Mouse (Mus musculus) layer of hippocampus, adult 2 months (tissue): ENCODE measurements around the gene Kalrn. TPM values are rescaled to one million over a fixed set of nuclear protein-coding genes. Genes with fewer than 3 reads are reported as not detected.

ENCODE experiments used
- DNase-seq, 2 experiments: peaks; one replicate each; pipeline ENCODE4 v3.0.0; 2022; ENCODE audit warnings: low spot score in 2 of 2
- H3K27ac ChIP-seq: fragments of 200-600 bp; 2 replicates; pipeline ENCODE4 v1.8.1; 2022
- H3K4me3 ChIP-seq: fragments of 200-600 bp; 2 replicates; pipeline ENCODE4 v1.8.1; 2022; ENCODE audit warnings: mild to moderate bottlenecking
- CTCF ChIP-seq: fragments of 200-600 bp; conservative IDR thresholded peaks from 2 replicates; pipeline ENCODE4 v1.8.1; 2022; ENCODE audit warnings: antibody characterized with exemption, mild to moderate bottlenecking, moderate library complexity
- total RNA-seq, 2 experiments: library from RNA; stranded (reverse); gene quantifications; 2 replicates each; pipeline ENCODE4 v1.2.3; 2021

The Kalrn gene
- total RNA-seq, 2 experiments from 2014 or later: 533 to 549 TPM

- no peak overlapping the region; the same call in 1 of the 2 replicates for H3K27ac ChIP-seq
- no peak for TF ChIP-seq CTCF
- DNase-seq: peak in 1 of 2 experiments; percentile 20
- no peak overlapping the region for H3K4me3 ChIP-seq
These were observed 494.6 kb downstream of the Kalrn start for GRCm38 (mm10) chr16:34078732-34079131.

GRCm38 (mm10) chr16:34076101-34076500, 497.2 kb downstream of the Kalrn start:
- Histone ChIP-seq H3K27ac (no peak overlapping the region), H3K4me3 (no peak overlapping the region)
- no peak for TF ChIP-seq CTCF
- no peak for DNase-seq

DNA sequence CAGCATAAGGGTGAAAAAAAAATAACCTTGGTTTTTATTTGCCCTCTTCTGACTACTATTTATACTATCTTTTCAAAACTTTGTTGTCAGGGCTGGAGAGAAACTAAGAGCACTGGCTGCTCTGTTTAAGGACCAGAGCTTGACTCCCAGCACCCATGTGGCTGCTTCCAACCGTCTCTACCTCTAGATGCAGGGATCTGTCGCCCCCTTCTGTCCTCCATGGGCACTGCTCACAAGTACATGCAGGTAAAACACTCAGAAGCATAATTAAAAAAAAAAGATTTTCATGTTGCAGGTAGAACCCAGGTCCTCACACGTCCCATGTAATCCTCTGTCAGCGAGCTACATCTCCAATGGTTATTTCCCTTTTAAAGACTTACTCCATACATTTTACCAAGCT, 499.4 kb downstream of the Kalrn start:
- TF ChIP-seq CTCF: peak; percentile 43
- H3K27ac ChIP-seq: no peak overlapping the region
- no peak for DNase-seq
- no peak overlapping the region for H3K4me3 ChIP-seq

GRCm38 (mm10) chr16:34072136-34072535, 501.2 kb downstream of the Kalrn start:
- H3K4me3 ChIP-seq: no peak overlapping the region
- no peak for DNase-seq
- TF ChIP-seq CTCF: no peak
- no peak overlapping the region for H3K27ac ChIP-seq

- H3K4me3 ChIP-seq: no peak overlapping the region
- no peak overlapping the region for H3K27ac ChIP-seq
- no peak for DNase-seq
- TF ChIP-seq CTCF: no peak
These were observed 502.0 kb downstream of the Kalrn start for GRCm38 (mm10) chr16:34071223-34071825.

DNA sequence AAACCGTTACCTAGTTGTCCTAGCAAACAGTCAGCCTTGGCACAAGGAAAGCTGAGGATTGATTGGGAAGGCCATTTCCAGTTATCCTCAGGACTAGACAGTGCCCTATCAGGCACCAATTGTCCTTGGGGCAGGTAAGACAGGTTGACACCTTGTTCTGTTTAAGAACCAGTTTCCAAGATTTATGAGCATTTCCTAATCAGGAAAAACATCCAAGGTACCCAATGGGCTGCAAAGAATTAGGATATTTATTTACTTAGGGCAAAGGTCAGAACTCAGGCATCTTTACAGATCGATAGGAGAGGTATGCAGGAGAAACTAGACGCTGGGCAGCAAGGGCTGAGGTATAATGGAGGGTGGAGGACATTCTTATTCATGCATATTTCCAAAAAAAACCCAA, 503.9 kb downstream of the Kalrn start:
- DNase-seq: no peak
- H3K4me3 ChIP-seq: no peak overlapping the region
- TF ChIP-seq CTCF: no peak
- H3K27ac ChIP-seq: no peak overlapping the region

GRCm38 (mm10) chr16:34066922-34067321, 506.4 kb downstream of the Kalrn start:
- DNase-seq: no peak
- Histone ChIP-seq H3K27ac (no peak overlapping the region), H3K4me3 (no peak overlapping the region)
- TF ChIP-seq CTCF: no peak

DNA sequence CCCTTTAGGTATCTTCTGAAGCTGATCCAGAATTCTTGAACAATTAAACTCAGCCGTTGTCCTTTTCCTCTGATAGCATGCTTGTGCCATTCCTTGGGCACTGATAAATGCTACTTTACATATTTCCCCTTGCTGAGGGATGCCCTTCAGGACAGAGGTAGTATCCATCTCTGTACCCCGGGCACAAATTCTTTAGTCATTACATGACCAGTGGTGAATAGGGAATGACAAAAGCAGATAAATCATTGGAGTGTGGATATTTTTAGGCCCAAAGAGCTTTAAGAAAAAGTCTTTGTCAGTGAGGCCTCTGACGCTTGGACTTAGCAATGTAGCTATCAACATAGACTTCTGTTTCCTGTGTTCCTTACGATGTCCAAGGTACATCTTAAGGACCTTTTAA, 507.0 kb downstream of the Kalrn start:
- Histone ChIP-seq H3K4me3 (no peak overlapping the region), H3K27ac (no peak overlapping the region)
- no peak for TF ChIP-seq CTCF
- DNase-seq: no peak

GRCm38 (mm10) chr16:34063313-34063712, 510.0 kb downstream of the Kalrn start:
- H3K4me3 ChIP-seq: no peak overlapping the region
- no peak for DNase-seq
- H3K27ac ChIP-seq: no peak overlapping the region
- no peak for TF ChIP-seq CTCF

- no peak for TF ChIP-seq CTCF
- no peak for DNase-seq
- no peak overlapping the region for H3K27ac ChIP-seq
- no peak overlapping the region for H3K4me3 ChIP-seq
These were observed 511.7 kb downstream of the Kalrn start for GRCm38 (mm10) chr16:34061661-34062060.

DNA sequence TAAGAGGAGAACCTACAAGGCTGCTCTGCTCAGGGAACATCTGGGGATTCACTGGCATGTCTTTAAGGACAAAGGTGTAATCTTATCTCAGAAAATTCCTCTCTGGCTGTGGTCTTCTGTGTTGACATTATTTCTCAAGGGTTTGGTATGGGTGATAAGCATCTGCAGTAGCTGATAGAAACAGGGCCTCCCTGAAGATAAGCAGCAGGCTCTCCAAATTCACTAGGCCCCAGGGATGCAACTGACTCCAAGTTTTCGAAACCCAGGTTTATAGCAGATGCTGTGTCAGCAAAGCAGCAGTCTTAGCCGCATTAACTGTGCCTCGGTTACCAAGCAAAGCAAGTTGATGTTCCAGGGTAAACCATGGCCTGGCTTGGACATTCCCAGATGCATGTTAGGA, 514.7 kb downstream of the Kalrn start:
- no peak for TF ChIP-seq CTCF
- Histone ChIP-seq H3K4me3 (no peak overlapping the region), H3K27ac (no peak overlapping the region)
- DNase-seq: no peak

DNA sequence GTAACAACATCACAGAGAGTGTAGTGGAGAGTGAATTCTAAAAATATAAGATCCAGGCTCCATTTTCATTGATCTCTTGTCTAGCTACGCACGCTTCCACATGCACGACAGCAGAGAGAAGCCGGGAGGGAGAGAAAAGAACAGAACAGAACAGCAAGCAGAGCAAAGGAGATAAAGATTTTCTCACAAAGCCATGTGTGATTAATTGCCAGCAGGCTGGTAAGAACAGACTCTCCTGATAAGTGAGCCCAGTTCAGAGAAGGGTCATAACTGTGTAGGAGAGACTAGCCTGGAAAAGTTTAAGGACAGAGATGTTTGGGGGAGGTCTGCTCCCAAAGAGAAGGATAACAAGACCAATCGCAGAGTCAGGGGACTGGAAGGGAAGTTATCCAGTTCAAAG, 515.9 kb downstream of the Kalrn start:
- no peak for DNase-seq
- TF ChIP-seq CTCF: no peak
- Histone ChIP-seq H3K4me3 (no peak overlapping the region), H3K27ac (no peak overlapping the region)

GRCm38 (mm10) chr16:34056418-34057111, 516.8 kb downstream of the Kalrn start:
- H3K4me3 ChIP-seq: no peak overlapping the region
- no peak overlapping the region for H3K27ac ChIP-seq
- DNase-seq: no peak
- TF ChIP-seq CTCF: no peak

GRCm38 (mm10) chr16:34050090-34050489, 523.2 kb downstream of the Kalrn start:
- H3K27ac ChIP-seq: no peak overlapping the region
- no peak overlapping the region for H3K4me3 ChIP-seq
- no peak for TF ChIP-seq CTCF
- no peak for DNase-seq

GRCm38 (mm10) chr16:34049361-34049760, 524.0 kb downstream of the Kalrn start:
- Histone ChIP-seq H3K27ac (no peak overlapping the region), H3K4me3 (no peak overlapping the region)
- DNase-seq: no peak
- no peak for TF ChIP-seq CTCF
